Mouse (Mus musculus) forebrain, embryonic 11.5 days (tissue): ENCODE results near the gene Hmcn2. TPM values are rescaled to one million over a fixed set of nuclear protein-coding genes. Genes with fewer than 3 reads are reported as not detected.

Experiments
- ATAC-seq: fragments of 200-750 bp; cut with Nextera tagmentation; replicated peaks from 2 replicates; pipeline ENCODE4 v1.8.0; 2017; ENCODE audit warnings: moderate TSS enrichment; ENCODE audit not compliant: low FRiP score
- DNase-seq: peaks from one replicate; pipeline ENCODE4 v3.0.0-alpha.2; 2017; ENCODE audit warnings: low spot score
- H3K27ac ChIP-seq: fragments of 300-500 bp; sonication (generic); 2 replicates; pipeline ENCODE4 v1.5.1; 2014; ENCODE audit warnings: low read depth, low read length
- H3K27me3 ChIP-seq: fragments of 300-500 bp; sonication (generic); 2 replicates; pipeline ENCODE4 v1.6.1; 2014; ENCODE audit warnings: mild to moderate bottlenecking, low read length, mixed read lengths; ENCODE audit not compliant: control insufficient read depth, insufficient read depth
- H3K36me3 ChIP-seq: fragments of 300-500 bp; sonication (generic); 2 replicates; pipeline ENCODE4 v1.6.1; 2014; ENCODE audit warnings: mild to moderate bottlenecking, low read length, moderate library complexity, mixed read lengths; ENCODE audit not compliant: control insufficient read depth, insufficient read depth
- H3K4me1 ChIP-seq: fragments of 300-500 bp; sonication (generic); replicated peaks from 2 replicates; pipeline ENCODE4 v1.6.1; 2014; ENCODE audit warnings: low read length, mixed read lengths; ENCODE audit not compliant: control insufficient read depth, insufficient read depth
- H3K4me2 ChIP-seq: fragments of 300-500 bp; sonication (generic); 2 replicates; pipeline ENCODE4 v1.6.1; 2014; ENCODE audit warnings: low read depth, mild to moderate bottlenecking, low read length, moderate library complexity, mixed read lengths; ENCODE audit not compliant: severe bottlenecking
- H3K4me3 ChIP-seq: fragments of 300-500 bp; sonication (generic); 2 replicates; pipeline ENCODE4 v1.5.1; 2014; ENCODE audit warnings: low read depth, low read length
- H3K9ac ChIP-seq: fragments of 300-500 bp; sonication (generic); 2 replicates; pipeline ENCODE4 v1.6.1; 2014; ENCODE audit warnings: low read length
- H3K9me3 ChIP-seq: fragments of 300-500 bp; sonication (generic); 2 replicates; pipeline ENCODE4 v1.6.1; 2016; ENCODE audit warnings: low read length, mixed read lengths; ENCODE audit not compliant: control insufficient read depth
- WGBS: fragments of 180-500 bp; shearing (Covaris S2); extraction: QIAGEN DNeasy Blood & Tissue Kit; methylation state at CpG from one replicate; pipeline ENCODE4 v1.1.7; 2014; 5-methylcytosine and 5-hydroxymethylcytosine counted together
- polyA plus RNA-seq: library from polyadenylated mRNA; unstranded; fragments of >200 nt; fragmentation: Nextera tagmentation; extraction: Ambion mirVana; gene quantifications from 2 replicates; pipeline ENCODE4 v1.2.1, GENCODE M21; 2014

Gene Hmcn2
- polyA plus RNA-seq, 1 experiment from 2014 or later = 0.09 TPM

DNA sequence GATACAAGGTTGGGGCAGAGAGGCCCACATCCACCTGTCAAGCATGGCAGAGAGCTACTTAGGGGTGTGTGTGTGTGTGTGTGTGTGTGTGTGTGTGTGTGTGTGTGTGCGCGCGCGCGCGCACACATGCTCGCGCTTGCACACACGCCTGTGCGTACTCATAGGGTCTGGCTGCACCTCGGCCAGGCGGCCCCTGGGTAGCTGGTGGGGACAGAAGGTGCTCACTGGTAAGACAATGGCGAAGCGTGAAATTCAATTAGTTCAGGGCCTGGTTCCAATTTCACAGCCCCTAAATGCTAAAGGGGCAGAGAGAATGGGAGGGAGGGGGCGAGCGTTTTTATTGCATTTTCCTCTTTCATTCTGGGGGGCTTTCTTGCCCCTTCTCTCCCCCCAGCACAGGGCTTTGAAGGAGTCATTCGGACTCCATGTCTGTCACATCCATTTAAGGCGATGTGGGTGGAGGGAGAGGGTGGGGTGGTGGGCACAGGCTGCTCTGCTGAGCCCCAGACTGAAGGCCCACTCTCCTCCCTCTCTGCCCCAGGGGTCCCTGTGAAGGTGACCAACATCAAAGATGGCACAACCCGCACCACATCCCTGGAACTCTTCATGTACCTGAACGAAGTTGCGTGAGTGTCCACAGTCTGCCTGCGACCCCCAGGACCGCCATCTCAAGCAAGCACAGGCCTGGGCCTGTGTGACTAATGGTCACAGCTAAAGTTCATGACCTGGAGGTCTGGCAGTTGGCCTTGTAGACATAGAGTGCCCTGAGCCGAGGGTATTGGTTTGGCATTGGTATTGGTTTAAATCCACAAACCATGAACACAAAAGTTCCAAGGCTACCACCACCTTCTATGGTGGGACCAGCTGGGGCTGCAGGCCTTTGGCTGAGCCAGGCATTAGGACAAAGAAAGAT lies 186.3 kb downstream of the Hmcn2 start:
- Histone ChIP-seq H3K9me3 (no peaks in the 10 kb centered on the region), H3K4me1 (peaks cover 50% of the 10 kb centered on the region), H3K36me3 (no peaks in the 10 kb centered on the region), H3K27ac (no peak overlapping the region), H3K27me3 (peaks cover 80% of the 10 kb centered on the region), H3K4me2 (peak overlapping the region; percentile 15; the same call in 1 of the 2 replicates), H3K9ac (peak overlapping the region; percentile 23; the same call in 1 of the 2 replicates), H3K4me3 (no peak overlapping the region)
- peak; percentile 25; the same call in 1 of the 2 replicates for ATAC-seq
- WGBS = 42% methylated on average over 24 of the region's 24 CpGs
- peak; percentile 74 for DNase-seq

DNA sequence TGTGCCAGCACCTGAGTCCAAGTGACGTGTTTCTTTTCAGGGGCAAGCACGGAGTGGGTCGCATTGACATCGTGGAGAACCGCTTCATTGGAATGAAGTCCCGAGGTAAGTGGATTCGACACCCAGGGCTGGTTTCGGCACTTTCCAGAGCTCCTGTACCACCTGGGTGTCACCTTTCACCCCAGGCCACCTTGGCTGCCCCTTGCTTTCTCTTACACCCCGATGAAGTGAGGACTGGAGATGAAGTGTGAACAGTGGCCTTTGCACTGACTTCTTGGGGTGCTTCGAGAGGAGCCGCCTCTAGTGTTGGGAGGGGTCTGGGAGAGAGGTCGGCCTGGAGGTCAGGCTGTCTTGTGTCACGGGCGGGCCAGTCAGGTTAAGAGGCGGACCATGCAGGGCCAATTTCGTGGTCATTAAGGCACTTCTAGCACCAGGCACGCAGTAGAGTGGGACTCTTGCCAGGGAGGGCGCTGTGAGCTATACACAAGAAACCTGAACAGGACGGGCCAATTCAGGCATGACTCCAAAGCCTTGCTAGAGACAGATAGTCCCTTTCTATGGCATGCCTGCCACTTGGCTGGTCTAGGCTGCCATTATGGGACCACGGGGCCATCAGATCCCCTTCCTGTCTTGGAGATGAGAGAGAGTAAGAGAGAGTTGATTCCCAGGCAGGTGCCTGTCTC lies 187.4 kb downstream of the Hmcn2 start:
- no peak overlapping the region for H3K4me2 ChIP-seq
- H3K27ac ChIP-seq = no peak overlapping the region
- H3K4me1 ChIP-seq = peaks cover 43% of the 10 kb centered on the region
- H3K4me3 ChIP-seq = no peak overlapping the region
- no peak overlapping the region for H3K9ac ChIP-seq
- peaks cover 72% of the 10 kb centered on the region for H3K27me3 ChIP-seq
- DNase-seq = peak; percentile 72
- no peak for ATAC-seq
- H3K9me3 ChIP-seq = no peaks in the 10 kb centered on the region
- 51% methylated on average over 20 of the region's 20 CpGs for WGBS
- no peaks in the 10 kb centered on the region for H3K36me3 ChIP-seq

DNA sequence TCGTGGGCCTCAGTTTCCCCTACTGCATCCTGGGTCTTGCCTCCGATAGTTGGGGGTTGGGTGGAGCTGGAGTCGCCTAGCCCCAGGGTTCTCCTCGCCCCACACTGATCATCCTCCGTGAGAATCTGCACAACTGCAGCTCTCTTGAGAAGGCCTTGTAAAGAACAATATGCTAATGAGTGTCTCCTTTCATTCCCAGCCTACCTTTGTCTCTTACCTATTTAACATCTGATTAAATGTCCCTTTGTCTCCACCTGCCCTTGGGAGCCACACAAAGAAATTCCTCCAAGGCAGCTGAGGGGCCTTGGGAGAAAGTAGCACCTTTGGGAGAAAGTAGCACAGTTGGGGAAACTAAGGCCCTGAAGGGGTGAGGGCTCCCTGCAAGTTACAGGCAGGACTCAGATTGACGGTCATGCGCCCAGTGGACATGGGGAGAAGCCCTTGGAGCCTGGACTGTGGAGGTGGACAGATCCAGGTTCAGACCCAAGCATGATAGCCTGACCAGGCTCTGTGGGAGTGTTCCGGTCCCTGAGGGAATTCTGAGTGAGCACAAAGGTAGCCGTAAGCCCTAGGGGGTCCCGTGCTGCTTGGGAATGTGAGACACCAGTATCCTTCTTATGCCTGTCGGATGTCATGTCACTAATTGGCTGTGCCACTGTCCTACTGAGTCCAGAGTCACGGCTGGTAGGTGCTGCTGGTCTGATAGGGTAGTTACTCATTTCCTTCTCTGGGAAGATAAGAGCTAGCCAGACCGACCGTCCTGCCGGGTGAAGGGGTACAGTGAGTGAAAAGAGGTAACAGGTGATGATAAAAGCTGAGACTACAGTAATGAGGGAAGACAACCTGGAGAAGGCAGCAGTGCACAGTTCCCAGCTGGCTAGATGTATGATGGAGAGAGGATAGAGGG lies 188.7 kb downstream of the Hmcn2 start:
- no peak overlapping the region for H3K4me3 ChIP-seq
- peaks cover 36% of the 10 kb centered on the region for H3K4me1 ChIP-seq
- no peak overlapping the region for H3K9ac ChIP-seq
- DNase-seq (no peak), ATAC-seq (no peak)
- no peak overlapping the region for H3K4me2 ChIP-seq
- no peaks in the 10 kb centered on the region for H3K9me3 ChIP-seq
- H3K36me3 ChIP-seq = no peaks in the 10 kb centered on the region
- peaks cover 62% of the 10 kb centered on the region for H3K27me3 ChIP-seq
- WGBS = 37% methylated on average over 15 of the region's 15 CpGs
- H3K27ac ChIP-seq = no peak overlapping the region

DNA sequence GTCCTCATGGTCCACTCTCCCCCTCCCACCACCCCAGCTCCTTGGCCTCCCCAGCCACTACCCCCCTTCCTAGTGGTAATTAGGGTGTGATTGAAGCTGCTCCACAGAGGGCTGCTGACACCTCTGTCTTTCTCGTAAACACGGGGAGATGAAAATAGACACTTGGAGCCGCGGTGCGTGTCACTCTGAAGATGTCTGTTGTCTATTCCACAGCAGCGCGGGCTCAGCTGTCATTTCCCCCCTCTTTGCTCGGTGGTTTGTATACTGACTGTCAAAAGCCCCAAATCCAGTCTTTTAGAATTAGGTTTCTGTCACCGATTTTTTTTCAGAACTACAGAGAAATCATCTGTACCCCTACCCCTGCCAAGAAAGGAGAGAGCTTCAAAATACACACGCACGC lies 191.3 kb downstream of the Hmcn2 start:
- no peak for ATAC-seq
- Histone ChIP-seq H3K4me1 (peaks cover 15% of the 10 kb centered on the region; the same call in 1 of the 2 replicates), H3K27ac (no peak overlapping the region), H3K27me3 (peaks cover 51% of the 10 kb centered on the region), H3K4me3 (no peak overlapping the region), H3K9me3 (no peaks in the 10 kb centered on the region), H3K36me3 (no peaks in the 10 kb centered on the region), H3K9ac (no peak overlapping the region), H3K4me2 (no peak overlapping the region)
- DNase-seq = no peak
- WGBS = 66% methylated on average over 11 of the region's 11 CpGs

DNA sequence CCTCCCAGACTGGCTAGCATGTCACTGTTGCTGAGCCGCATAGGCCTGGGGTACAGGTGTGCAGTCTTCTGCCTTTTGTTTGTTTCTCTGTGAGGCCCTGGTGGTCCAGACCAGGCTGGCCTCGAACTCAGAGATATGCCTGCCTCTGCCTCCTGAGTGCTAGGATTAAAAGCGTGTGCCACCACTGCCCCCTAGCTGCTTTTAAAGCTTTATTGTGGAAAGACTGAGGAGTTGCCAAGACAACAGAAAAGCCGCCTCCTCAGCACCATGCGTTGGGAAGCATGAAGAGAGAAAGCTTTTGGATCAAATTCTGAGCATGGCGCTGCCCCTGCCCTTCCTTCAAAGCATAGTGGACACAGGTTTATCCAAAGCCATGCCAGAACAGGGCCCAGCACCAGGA lies 194.6 kb downstream of the Hmcn2 start:
- no peak overlapping the region for H3K4me3 ChIP-seq
- no peak for DNase-seq
- 92% methylated on average over 6 of the region's 6 CpGs for WGBS
- H3K4me2 ChIP-seq = no peak overlapping the region
- ATAC-seq = no peak
- no peak overlapping the region for H3K9ac ChIP-seq
- no peak overlapping the region for H3K27ac ChIP-seq
- no peaks in the 10 kb centered on the region for H3K9me3 ChIP-seq
- H3K4me1 ChIP-seq = peaks cover under 1% of the 10 kb centered on the region; the same call in 1 of the 2 replicates
- no peaks in the 10 kb centered on the region for H3K36me3 ChIP-seq
- peaks cover 18% of the 10 kb centered on the region for H3K27me3 ChIP-seq

Other genes with a start within 250 kb of the Hmcn2 start
- gene Fnbp1, start 172.4 kb upstream of the Hmcn2 start, polyA plus RNA-seq = 15.9 and 17.3 TPM in 2 replicates
- 30.7 and 32.2 TPM in 2 replicates for gene Gpr107, start 162.1 kb upstream of the Hmcn2 start, polyA plus RNA-seq
- 65.6 and 69.2 TPM in 2 replicates for gene Ncs1, start 68.6 kb upstream of the Hmcn2 start, polyA plus RNA-seq
- gene Ass1, start 155.8 kb downstream of the Hmcn2 start, polyA plus RNA-seq = 3.3 and 6.8 TPM in 2 replicates